Mouse (Mus musculus) gastrocnemius, postnatal 14 days (tissue): ENCODE measurements around the gene Hba-x. TPM values are rescaled to one million over a fixed set of nuclear protein-coding genes. Genes with fewer than 3 reads are reported as not detected.

ENCODE experiments used
- DNase-seq: peaks from one replicate; pipeline ENCODE4 v3.0.0; 2021; ENCODE audit warnings: mixed read lengths
- intact Hi-C: fragments of 180-260 bp; cut with DNase I; formaldehyde crosslinking; loops from one replicate; pipeline ENCODE4 v1.15.1; 2025; ENCODE audit warnings: low total_unique reads
- long read RNA-seq, 2 experiments: library from polyadenylated mRNA; stranded (forward); transcript quantifications; one replicate each; pipeline ENCODE4 v2.0.0; 2021
- total RNA-seq, 2 experiments: library from RNA; stranded (reverse); gene quantifications; 2 replicates each; pipeline ENCODE4 v1.2.3; 2021

Hba-x gene
- total RNA-seq: not detected
- long read RNA-seq, experiment 1: 0 reads
- long read RNA-seq, experiment 2: 0 reads

- DNase-seq: no peak
- intact Hi-C loops: no loop called here
Observed at GRCm38 (mm10) chr11:32276347-32276746, at the start of gene Hba-x. Gene Hba-x, plus strand, starts transcription at chr11:32276400.

DNA sequence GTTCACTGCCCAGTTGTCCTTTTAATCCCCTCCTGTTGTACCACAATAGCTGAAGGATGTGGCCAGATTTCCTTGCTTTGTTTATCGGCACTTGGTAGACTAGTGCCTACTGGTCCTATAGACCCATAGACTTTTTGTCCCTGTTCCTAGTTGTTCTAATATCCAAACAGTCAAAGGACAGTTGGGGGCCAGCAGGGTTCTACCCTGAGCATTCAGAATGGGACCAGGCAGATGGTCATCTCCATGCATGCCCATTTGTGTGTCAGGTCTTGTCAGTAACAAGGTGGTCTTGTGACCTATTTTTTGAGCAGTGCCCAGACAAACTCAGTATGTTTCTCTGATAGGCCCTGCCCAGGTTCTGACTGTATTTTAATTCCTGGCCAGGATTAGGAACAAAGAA is 49.2 kb upstream of the Hba-x start:
- intact Hi-C loops: no loop called here
- no peak for DNase-seq

GRCm38 (mm10) chr11:32227555-32227954 is 48.6 kb upstream of the Hba-x start:
- intact Hi-C loops: no loop called here
- DNase-seq: no peak

- intact Hi-C loops: no loop called here
Observed at GRCm38 (mm10) chr11:32228292-32228845, 47.8 kb upstream of the Hba-x start.

DNA sequence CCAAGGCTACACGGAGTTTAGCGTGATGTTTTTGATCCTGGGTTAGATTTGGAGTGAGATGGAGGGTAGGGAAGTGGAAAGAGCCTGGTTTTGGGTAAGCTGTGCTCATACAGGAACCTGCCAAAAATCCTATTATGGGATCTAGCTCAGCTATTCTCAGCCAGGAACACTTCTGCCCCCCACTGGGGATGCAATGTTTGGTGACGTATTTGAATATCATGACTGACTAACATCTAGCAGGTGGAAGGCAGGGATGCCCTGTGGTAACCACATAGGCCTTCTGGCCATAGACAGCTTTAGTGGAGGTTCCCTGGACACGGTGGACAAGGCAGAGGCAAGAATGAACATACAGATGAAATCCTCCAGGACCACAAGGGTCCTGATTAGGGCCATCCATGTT is 46.0 kb upstream of the Hba-x start:
- DNase-seq: no peak
- intact Hi-C loops: no loop called here

More at GRCm38 (mm10) chr11:32228292-32228845, 47.8 kb upstream of the Hba-x start:
- no peak for DNase-seq

GRCm38 (mm10) chr11:32231125-32231524 is 45.1 kb upstream of the Hba-x start:
- no peak for DNase-seq
- intact Hi-C loops: no loop called here

DNA sequence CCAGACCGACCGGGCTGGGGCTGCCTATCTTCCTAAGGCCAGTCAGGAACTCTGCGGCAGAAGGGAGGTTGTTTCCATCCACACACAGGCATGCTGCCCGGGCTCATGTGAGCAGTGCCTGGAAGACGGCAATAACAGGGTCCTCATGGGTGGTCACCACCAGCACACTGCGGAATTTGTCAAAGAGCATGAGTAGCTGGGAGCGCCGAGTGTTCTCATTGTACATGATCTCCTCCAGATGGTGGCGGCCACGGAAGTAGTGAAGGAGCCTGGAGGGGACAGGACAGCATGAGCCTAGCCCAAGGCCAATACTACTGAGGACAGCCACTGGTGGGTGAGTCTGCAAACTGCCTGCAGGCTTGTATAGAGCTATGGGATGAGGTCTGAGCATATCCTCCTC is 43.4 kb upstream of the Hba-x start:
- intact Hi-C loops: no loop called here
- DNase-seq: no peak

GRCm38 (mm10) chr11:32233895-32234294 is 42.3 kb upstream of the Hba-x start:
- DNase-seq: peak; percentile 44
- intact Hi-C loops: no loop called here

GRCm38 (mm10) chr11:32234816-32235485 is 41.2 kb upstream of the Hba-x start:
- intact Hi-C loops: no loop called here
- no peak for DNase-seq

GRCm38 (mm10) chr11:32235646-32236045 is 40.6 kb upstream of the Hba-x start:
- DNase-seq: peak; percentile 86
- intact Hi-C loops: loop anchor here (2.0 kb wide), 1 partner anchor 17 kb away; no protein-coding TSS in a partner anchor

- intact Hi-C loops: loop anchor here (2.0 kb wide), 1 partner anchor 17 kb away; no protein-coding TSS in a partner anchor
- DNase-seq: no peak
Observed at GRCm38 (mm10) chr11:32236132-32236531, 40.1 kb upstream of the Hba-x start.

DNA sequence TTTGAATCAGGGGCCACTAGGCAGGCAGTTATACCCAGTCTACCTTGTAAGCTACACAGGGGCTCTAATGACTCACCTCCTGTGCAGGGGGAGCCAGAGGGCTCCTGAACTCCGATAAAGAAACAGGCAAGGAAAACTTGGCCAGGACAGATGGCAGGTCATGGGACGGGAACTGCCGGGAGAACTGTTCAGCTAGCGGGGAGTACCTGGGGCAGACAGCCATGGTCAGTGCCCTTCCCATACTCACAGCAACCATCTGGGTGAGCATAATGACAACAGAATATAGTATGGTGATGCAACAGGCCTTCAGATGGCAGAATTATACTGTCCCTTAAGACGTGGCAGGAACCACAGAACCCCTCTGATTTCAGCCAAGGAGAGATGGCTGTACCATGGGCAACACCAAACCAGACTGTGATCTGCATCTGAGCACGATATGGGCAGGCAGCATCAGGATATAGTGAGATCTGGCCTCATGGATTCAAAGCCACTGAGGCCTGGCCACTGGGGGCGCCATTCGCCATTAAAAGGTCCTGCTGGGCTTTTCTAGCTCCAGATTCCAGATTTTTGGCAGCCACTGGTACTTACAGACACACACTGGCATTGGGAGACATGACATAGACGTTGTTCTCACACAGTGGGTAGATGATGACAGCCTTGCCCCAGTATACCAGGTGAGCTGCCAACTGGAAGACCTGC is 39.3 kb upstream of the Hba-x start:
- DNase-seq: peak; percentile 73
- intact Hi-C loops: loop anchor here (2.0 kb wide), 1 partner anchor 18 kb away; no protein-coding TSS in a partner anchor

- intact Hi-C loops: loop anchor here (2.0 kb wide), 1 partner anchor 19 kb away; no protein-coding TSS in a partner anchor
Observed at GRCm38 (mm10) chr11:32237411-32237795, 38.8 kb upstream of the Hba-x start.

GRCm38 (mm10) chr11:32238093-32238860 is 37.9 kb upstream of the Hba-x start:
- intact Hi-C loops: no loop called here
- DNase-seq: peak; percentile 57

More at GRCm38 (mm10) chr11:32237411-32237795, 38.8 kb upstream of the Hba-x start:
- no peak for DNase-seq

DNA sequence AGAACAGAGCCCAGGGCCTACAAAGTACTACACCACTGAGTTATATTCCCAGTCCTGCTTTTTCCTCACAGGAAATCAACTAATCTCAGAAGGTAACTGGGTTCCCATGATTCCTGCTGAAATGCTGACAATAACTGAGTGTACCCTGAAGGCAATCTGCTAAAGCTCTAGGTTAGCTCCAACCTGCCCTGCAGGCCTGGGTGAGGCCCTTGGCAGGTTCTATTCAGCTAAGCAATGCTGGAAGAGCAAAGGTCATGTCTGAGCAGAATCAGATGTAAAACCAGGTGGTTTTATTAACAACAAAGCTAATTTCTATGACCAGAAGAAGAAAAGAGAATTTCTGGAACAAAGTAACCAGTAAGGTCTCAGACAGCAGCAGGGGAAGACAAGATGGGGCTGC is 34.8 kb upstream of the Hba-x start:
- intact Hi-C loops: loop anchor here (1.0 to 5.0 kb wide), 2 partner anchors 27 to 44 kb away; no protein-coding TSS in a partner anchor
- DNase-seq: no peak

DNA sequence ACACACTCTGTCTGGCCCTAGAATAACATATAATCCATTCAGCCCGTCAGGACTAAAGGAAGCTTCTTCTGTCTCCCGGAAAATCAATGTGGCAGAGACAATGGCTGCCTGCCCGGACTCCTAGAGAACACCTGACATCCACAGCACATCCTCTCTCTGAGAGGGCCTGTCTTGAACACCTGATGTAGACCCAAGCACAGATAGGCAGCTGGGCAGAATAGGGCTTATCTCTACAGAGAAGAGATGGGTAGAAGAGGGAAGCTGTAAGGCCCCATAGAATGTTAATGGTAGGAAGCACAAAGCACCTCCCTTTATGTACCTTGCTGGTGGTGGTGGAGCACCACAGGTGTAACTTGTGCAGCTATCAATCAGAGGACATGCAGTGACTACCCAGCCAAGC is 34.0 kb upstream of the Hba-x start:
- intact Hi-C loops: loop anchor here (5.0 kb wide), 1 partner anchor 45 kb away; no protein-coding TSS in a partner anchor
- no peak for DNase-seq

GRCm38 (mm10) chr11:32243205-32243955 is 32.8 kb upstream of the Hba-x start:
- DNase-seq: no peak
- intact Hi-C loops: loop anchor here (5.0 kb wide), 1 partner anchor 46 kb away; no protein-coding TSS in a partner anchor

DNA sequence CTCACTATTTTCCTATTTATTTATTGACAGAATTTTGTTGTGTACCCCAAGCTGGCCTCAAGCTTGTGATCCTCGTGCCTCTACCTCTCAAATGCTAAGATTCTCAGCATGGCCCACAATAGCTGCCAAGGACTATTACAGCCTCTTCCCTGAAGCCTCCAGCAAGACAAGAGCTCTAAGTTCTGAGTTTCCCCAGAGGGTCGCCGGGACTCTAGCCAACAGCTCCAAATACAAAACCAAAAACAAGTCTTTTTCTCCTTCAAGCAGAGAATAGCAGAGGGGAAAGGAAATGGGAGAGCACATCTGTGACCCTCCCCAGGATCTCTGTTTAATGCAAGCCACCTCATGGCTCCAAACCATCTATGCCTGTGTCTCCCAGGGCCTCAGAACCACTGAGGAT is 32.1 kb upstream of the Hba-x start:
- DNase-seq: peak; percentile 69
- intact Hi-C loops: loop anchor here (5.0 kb wide), 1 partner anchor 47 kb away; no protein-coding TSS in a partner anchor

GRCm38 (mm10) chr11:32244617-32245016 is 31.6 kb upstream of the Hba-x start:
- DNase-seq: no peak
- intact Hi-C loops: loop anchor here (5.0 kb wide), 1 partner anchor 47 kb away; no protein-coding TSS in a partner anchor
